Mouse (Mus musculus): Measurements from ENCODE around the gene Chrm2.

Gene Chrm2

DNA sequence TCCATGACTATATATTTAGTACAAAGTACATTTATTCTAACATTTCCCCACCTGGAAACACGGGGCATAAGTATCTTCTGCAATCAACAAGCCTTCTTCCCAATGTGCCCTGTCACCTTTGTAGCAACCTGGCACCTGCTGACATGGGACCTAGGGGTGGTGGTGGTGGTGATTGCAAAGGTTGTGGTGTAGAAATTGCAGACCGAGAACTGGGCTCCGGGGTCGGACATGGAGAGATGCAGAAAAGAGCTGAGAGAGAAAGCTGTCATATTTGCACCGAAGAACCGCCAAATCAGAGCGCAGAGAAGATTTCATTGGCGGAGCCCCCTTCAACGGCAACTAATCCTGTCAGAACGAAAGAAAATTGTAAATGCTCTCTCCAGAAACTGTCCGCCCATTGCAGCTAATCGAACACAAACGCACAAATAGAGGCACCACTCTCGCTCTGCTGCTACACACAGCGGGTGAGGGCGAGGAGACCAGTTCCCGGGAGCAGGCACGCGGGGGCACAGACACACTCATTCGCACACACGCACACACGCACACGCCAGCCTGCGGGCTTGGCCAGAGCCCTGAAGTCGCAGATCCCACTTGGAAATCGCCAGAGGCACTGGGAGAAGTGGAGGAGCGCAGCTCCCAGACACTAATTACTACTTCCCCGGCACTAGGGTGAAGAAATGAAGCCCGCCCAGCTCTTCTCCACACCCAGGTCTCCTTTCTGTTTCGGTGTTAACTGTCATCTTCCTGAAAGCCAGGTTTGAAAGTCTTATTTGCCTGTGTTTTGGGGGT is at the start of gene Chrm2:
Gene Chrm2 (plus strand): TSS at position 473 of the 789 bp plus-strand sequence.
- DNase-seq (ENCODE audit: low spot score in 2 of 2): no peak

DNA sequence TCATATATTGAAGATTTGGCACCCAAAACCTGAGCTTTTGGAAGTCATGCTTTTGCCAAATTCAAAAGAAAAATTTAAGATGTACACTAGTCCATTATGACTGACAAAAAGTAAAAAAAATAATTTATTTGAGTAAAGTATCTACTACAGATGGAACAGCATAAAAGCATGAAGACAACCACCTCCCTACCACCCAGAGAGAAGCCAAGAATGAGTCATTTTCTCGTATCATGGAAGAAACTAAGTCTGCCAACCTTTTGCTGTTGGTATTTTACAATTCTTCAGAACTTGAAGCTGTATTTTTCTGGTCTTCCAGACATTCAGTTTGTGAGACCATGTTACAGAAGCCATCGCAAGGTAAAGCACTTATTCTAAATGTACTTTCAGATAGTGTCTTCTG is 13.9 kb upstream of the Chrm2 start:
- DNase-seq (ENCODE audit: low spot score in 2 of 2): no peak

DNA sequence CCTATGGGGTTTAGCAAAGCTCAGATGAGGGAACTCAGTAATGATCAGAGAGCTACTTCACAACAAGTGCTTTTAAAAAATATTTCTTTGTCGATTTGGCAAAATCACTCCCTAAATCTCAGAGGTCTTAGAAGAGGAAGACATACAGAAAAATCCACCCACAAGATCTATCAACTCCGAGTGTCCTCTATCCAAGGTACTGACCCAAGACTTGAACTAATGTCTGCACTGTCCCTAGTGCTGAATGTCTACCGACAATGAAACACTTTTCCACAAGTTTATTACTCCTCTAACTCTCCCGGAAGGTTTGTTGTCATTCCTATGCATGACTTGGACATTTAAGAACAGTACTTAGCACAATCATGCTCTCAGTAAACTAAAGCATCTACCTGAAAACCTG is 9.9 kb upstream of the Chrm2 start:
- no peak for DNase-seq (ENCODE audit: low spot score in 2 of 2)

DNA sequence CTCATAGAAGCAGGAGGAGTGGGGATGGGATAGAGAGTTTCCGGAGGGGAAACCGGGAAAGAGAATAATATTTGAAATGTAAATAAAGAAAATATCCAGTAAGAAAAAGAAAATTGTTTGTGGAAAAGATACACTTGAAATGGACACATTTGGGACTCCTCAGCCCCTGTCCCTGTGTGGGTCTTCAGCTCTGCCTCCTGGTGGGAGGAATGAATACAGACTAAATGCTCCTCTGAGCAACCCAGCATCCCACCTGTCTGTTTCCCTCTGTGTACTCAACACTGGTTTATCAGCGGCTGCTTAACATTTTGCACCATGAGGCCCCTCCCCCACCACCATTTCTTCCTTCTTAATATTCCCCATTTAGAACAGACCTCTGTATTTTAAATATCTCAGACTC is 3.8 kb upstream of the Chrm2 start:
- DNase-seq (ENCODE audit: low spot score in 2 of 2): no peak

DNA sequence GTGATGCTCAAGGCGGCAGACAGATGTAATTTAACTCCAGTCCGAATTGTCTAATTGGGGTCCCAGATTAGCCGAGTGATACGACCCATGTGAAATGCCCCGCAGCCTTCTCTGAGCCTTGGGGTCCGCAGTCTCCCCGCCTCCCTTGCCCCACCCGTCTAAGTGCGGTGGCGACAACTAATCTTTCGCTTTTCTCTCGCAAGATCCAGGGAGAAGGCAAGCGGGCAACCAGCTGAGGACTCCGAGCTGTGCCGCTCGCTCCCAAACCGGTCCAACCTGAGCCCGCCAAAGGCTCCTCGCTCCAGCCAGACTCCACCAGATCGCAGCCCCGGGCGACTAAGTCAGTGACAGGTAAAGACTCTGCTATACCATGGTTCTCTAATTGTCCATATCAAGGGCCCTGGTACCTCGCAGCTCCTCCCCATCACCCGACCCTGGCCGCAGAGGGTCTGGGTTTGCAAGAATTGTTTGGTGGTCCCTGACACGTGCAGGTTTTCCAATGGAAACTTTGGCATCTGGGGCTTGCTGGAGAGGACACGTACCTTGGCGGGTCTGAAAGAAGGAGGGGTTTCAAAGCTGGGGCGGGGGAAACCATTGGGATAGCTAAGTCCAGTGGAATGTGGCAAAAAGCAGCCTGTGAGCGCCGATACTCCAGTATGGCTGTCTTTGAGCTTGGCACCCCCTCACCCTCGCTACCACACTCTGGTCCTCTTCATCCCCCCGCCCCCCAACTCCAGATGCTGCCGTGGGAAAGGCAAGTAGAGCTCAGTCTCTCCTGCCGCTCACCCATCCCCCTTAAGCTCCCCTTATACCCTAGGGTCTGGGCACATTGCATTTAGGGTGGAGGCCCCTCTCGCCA is 746 bp downstream of the Chrm2 start:
- no peak for DNase-seq (ENCODE audit: low spot score in 2 of 2)

DNA sequence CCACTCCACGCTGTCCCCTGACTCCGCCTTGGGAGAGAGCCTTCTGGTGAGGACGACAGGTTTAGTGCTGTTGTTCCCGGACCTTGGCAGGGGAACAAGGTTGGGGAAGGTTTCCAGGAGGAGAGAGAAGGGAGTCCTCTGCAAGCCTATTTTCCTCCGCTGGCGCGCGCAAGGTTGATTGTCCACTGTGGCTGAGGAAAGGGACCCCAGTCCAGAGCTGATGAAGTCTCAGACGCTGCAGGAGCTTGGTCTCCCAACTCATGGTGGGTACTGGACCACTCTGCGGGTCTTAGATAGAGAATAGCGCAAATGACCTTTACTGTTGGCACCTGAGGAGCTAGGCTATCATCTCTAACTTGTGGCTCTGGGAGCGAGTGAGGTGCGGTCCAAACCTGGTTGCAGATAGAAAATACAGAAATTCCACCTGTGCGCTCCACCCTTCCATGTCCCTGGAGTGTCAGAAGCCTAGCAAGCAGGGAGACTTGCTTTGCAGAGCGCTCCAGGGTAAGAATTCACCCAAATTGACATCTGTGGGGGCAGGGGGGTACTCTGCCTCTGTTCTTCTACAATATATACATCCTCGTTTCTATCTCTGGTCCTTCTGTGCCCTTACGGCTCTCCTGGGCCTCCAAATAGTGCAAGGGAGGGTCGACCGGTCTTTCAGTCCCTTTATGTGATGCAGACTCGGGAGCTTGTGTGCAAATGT is 1.5 kb downstream of the Chrm2 start:
- no peak for DNase-seq (ENCODE audit: low spot score in 2 of 2)

DNA sequence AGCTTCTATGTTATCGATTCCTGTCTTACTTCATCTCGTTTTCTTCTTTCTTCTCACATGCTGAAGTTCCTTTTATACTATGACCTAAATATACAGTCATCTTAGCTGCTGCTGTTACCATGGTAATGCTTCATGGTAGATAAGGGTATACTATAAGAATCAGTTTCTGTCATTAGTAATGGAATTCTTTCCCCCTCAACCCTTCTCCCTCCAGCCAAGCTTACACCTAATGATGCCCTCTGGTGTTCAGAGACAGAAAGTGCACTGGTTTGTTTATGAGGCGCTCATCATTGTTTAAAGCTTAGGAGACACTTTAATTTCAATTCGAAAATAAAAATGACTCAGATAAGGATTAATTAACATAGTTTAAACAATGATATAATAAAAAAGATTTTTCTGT is 5.8 kb downstream of the Chrm2 start:
- DNase-seq (ENCODE audit: low spot score in 2 of 2): no peak

DNA sequence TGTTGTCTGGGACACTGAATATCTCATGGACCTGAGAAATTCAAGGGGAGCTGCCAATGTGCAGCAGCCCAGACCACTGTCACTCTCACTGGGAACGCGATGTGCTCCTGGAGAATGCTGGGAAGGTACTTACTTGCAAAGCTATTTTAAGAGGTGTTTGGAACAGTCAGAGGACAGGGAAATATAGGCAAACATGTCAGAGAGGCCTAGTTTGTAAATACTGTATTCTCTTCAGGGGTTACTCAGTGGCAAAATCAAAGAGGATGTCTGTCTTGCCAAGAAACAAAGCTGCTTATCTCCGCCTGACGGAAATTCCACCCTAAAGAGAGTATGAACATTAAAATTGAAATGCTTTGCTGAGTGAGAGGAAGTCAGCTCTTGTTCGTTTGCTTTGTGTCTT is 17.3 kb downstream of the Chrm2 start:
- DNase-seq (ENCODE audit: low spot score in 2 of 2): no peak

DNA sequence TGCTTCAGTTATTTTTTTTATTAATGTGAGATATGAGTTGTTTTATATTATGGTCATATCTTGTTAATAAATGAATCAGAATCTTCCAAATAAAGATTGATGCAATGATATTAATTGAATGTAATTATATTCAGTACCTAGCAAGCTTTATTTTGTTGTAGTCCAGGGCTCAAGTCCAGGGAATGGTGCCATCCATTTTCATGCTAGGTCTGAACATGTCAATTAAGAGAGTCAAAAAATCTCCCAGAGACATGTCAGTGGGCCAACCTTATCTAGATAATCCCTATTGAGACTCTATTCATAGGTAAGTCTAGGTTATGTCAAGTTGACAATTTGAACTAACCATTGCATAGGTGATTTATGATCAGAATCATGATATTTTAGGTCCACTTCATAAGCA is 21.1 kb downstream of the Chrm2 start:
- DNase-seq (ENCODE audit: low spot score in 2 of 2): no peak

DNA sequence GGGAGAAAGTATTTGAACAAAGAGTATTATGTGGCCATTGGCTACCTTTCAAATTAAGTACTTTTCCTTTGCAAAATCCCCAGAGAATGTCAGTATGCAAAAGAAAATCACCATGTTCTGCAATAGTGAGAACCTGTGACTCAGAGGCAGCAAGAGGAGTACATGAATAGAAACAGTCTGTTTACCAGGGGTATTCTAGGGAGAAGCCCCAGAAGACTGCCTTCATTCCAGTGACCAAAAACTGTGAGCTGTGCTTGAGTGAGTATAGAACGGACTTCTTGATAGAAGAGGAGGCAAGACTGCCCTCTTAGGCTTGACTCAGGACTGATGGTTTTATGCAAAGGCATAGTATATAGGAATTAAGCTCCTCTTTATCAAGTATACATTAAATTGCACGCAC is 22.2 kb downstream of the Chrm2 start:
- no peak for DNase-seq (ENCODE audit: low spot score in 2 of 2)

DNA sequence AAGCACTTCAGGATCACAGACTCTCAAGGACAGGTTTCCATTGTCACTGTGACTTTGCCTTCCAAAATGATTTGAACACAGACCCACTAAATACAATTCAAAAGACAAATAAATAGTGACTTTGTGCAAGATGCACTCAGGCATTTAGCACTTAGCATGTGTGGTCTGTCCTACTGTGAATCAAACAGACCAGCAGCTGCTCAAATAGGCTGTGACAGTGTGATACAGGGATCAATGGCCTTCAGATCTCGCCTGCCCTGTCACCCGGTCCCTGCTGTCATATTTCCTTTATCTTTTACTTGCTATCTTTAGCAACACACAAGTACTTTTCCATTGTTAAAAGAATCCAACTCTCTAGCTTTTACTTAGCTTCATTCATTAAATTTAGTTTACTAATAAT is 31.8 kb downstream of the Chrm2 start:
- no peak for DNase-seq (ENCODE audit: low spot score in 2 of 2)

DNA sequence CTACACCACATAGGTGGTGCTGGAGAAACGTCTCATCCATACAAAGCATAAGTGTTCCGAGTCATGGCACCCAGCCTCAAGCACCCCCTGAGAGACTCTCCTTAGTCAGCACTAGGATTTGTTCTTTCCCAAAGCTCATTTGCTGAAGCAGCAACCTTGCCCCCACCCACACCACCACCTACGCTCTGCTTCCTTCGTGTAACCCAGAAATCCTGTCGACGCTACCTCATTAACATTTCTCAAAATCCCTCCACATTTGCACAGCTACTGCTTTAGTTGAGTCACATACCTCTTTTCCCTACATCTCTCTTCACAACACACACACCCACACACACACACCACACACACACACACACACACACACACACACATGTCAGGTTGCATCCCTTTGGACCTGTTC is 50.1 kb downstream of the Chrm2 start:
- no peak for DNase-seq (ENCODE audit: low spot score in 2 of 2)

DNA sequence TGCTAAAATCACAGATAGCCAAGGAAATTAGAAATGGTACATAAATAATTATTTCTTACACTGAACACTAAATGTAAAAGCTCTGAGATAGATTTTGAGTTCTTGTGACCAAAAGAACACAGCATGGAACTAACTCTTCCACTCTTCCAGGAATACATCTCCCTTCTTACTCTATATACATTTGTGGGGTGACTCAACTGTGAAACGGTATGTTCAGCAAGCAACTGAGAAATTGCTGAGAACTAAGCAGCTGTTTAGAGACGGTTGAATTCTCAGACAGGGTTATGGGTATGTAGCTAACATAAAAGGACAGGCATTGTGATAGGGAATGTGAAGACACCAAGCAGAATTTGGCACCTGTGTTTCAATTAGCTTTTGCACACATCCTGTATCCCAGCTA is 51.3 kb downstream of the Chrm2 start:
- DNase-seq (ENCODE audit: low spot score in 2 of 2): no peak

DNA sequence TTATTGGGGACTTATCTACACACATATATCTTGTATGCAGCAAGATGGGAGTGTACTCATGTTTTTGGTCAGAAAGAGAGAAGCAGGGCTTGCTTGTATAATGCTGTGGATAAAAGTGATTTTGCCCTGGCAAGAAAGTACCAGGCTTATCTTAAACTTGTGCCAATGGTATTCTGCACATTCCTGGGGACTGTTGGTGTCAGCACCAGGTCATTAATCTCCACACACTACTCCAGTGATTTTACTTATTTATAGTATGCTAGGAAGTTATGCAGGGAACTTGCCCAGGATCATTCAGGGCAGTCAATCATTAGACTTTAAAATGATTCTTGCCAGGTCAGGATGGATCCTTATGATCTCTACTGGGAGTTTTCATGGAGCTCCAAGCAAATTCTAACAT is 63.6 kb downstream of the Chrm2 start:
- no peak for DNase-seq (ENCODE audit: low spot score in 2 of 2)

DNA sequence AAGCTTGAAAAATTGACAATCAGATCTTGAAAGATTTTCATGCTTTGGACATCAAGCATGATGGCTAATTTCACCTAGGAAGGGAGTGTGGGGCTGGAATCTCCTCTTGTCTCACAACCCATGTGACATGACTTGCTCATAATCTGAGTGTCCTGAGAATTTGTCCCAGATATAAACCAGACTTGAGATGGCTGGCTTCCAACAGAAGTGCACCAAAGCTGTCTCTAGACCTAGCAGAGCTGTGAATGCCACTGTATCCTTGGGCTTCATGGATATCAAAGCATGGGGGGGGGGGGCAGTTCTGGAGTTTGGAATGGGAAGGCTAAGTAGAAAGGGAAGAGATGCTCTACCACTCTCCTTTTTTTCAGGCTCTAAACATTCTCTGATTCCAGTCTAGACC is 67.2 kb downstream of the Chrm2 start:
- no peak for DNase-seq (ENCODE audit: low spot score in 2 of 2)

DNA sequence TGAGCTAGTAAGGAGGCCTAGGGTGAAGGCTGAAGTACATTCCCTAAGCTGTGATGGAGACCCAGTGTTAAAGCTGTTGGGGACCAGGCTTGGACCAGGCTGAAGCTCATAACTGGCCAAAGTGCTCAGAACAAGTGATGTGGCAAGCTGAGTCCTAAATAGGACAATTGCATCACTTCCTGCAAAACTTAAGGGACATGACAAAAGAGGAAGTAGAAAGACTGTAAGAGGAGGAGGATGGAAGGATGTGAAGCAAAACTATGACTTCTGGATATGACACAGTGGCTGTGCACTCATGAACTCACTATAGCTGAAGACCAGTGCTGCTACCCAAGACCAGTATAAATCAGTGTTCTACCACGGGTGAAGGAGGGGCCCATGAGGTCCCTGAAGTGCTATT is 69.1 kb downstream of the Chrm2 start:
- no peak for DNase-seq (ENCODE audit: low spot score in 2 of 2)

DNA sequence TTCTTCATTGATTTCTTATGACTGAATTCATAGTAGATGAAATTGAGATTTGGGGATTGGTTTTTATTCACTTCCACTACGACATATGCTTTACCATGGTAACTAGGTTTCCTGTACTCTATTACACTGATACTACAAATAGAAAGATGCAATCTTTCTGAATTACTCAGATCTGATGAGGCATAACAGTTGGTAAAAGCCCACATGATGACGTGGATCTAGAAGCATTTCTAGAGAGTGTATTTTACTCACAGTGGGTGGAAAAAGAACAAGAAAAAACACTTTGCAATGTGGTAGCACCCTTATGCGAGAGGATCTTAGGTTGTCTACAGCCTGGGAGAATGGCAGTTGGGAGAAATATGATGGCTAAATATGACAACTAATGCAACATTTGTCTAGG is 76.1 kb downstream of the Chrm2 start:
- no peak for DNase-seq (ENCODE audit: low spot score in 2 of 2)

DNA sequence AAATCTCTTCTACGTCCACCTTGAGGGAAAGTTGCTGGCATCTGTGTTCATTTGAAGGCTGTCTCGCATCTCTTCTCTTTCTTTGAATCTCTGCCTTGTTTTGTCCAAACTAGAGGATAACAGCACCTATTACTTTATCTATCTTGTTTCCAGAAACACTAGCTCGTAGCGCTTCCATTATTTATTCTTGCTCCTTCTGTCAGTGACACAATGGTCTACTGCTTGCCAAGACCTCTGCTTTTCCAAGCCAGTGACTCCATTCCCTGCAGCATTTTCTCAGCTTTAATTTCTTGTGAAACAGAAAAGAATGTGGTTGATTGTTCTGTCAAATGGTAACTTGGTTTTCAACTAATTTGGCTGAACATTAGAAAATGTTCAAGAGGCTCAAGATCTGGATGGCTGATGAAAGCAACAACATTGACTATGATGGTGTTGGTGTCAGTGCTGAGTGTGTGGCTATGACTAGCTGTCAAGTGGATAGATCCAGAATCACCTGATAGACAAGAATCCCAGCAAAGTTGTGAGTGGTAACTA is 96.3 kb downstream of the Chrm2 start:
- no peak for DNase-seq (ENCODE audit: low spot score in 2 of 2)

DNA sequence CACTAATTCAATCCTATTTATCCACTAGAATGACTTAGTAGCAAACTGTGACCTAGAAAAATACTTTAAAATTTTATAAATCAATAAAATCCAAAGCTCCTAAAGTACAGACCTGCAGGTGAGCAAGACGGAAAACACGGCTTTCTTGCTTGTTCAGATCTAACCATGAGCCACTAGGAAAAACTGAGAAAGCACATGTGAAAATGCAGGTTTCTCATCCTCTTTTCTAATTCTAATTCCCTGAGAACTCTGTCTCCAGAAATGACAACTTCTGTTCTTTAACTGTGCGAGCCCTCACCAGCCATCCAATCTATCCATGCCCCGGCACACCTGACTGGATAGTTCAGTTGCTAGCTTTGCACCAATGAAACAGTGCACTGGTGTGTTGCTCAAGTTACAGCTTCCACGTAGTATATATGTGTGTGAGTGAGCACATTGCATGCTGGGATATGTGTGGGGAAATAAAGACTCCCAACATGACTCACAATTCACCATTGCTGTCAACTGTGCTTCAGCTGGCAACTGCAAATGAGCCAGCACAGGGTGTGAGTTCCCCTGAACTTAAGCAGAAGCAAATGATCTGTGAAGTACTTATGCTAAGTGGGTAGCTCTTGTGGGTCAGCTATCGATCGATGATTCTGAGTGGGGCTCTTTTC is 119.3 kb downstream of the Chrm2 start:
- no peak for DNase-seq (ENCODE audit: low spot score in 2 of 2)

DNA sequence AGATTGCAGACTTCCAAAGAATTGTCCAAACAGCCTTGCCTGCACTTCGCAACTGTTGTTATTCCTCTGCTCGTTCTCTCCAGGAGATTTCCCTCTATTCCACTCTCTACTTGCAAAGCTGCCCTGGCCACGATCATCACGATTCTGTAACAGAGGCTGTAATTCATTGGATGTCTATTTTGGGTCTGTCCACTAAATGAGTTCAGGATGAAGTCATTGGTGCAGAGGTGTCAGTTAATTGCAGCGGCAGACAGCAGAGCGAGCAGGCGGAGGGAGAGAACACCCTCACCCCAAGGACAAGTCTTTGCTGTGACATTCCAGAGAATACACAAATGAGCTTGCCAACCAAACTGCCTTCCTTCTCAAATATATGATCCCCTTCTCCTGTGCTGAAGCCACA is 120.1 kb downstream of the Chrm2 start:
- DNase-seq (ENCODE audit: low spot score in 2 of 2): no peak

DNA sequence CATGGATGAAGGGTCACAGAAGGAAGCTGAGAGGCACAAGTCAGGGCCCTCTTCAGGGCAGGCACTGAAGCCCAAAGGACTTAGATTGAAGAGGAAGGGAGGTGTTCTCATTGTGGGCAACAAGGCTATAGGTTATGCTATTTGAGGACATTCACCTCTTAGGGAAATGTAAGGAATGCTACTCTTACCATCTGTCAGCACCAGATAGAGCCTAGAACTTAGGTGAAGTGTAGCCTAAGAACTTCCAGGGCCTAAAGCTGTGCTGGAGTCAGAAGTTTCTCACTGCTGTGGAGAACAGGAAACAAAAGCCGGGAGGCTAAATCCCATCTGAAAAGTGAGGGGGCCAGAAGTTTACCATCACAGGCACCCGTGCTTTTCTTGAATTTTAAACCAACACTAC is 120.6 kb downstream of the Chrm2 start:
- no peak for DNase-seq (ENCODE audit: low spot score in 2 of 2)

DNA sequence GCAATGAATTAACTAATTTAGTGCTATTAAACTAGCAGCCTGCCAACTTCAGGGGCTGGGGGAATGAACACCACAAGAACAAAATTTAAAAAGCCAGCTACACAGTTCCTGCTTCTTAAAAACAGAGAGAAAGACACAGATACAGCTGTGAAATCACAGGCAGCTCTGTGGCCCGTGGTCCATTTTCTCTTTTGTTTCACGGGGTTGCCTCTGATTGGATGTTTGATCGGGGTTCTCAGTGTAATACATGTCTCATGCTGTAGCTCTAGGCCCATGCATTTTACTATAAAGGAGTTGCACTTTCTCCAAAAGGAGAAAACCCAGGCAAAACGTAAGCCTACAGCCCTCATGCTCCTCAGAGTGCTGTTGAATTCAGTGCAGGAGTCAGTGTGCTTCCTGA is 128.6 kb downstream of the Chrm2 start:
- no peak for DNase-seq (ENCODE audit: low spot score in 2 of 2)
